Mouse (Mus musculus): ENCODE measurements around the gene Dynll2. TPM values are rescaled to one million over a fixed set of nuclear protein-coding genes. Genes with fewer than 3 reads are reported as not detected.
"Not testable (repeated sequence)": the region's sequence is repeated elsewhere in the genome, so short reads cannot be mapped to it uniquely, and the experiment has no call there.

Gene Dynll2
- polyA plus RNA-seq, 1 experiment from 2014 or later: 66.8 TPM

DNA sequence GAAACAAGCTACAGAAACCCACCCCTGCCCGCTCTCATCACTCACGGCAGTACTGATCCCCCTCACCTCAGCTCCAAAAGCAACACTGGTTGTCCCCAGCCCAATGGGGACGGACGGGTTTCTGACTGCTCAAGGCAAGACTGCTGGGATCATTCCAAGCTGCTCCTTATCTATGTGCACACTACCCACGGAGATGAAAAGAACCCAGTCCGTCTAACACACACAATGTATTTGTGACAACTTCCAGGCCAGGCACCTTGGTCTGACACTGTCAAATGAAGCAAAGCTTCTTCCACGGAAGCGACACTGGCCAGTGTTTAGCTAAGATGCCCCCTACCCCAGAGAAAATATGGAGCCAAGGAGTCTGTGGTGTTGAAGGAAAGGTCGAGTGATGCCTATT, 1.7 kb downstream of the Dynll2 start:
- 17% methylated on average over 9 of the region's 9 CpGs for whole genome bisulfite sequencing

DNA sequence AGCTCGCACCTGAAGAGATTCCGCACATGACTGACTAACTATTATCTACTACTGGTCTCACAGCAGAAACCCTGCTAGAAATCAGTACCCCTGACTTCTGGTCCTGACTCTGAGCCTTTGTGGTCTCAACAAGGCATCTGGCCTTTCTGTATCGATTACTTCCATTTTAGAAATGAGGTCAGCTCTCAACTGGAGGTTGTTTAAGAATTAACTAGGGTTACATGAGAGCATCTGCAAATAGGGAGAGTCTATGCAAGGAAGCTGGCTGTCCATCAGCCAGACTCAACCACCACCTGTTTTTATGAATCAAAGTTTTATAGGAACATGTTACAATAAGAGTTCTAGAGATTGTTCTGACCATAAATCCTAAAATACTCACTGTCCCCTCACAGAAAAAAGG, 2.8 kb downstream of the Dynll2 start:
- 66% methylated on average over 3 of the region's 3 CpGs for WGBS
- Histone ChIP-seq H3K36me3 (peaks cover 41% of the 10 kb centered on the region), H3K9me3 (no peaks in the 10 kb centered on the region), H3K4me3 (peak overlapping the region; percentile 98), H3K4me2 (peak overlapping the region; percentile 90), H3K4me1 (replicated peaks) (peaks cover 55% of the 10 kb centered on the region), H3K27ac (replicated peaks) (no peak overlapping the region), H3K27me3 (no peaks in the 10 kb centered on the region), H3K9ac (no peak overlapping the region)
- no peak for ATAC-seq (ENCODE audit: low FRiP score, low read depth)

More for the DNA sequence above, 1.7 kb downstream of the Dynll2 start:
- peak overlapping the region; percentile 98 for H3K4me3 ChIP-seq
- H3K9me3 ChIP-seq: no peaks in the 10 kb centered on the region
- H3K27ac ChIP-seq (replicated peaks): no peak overlapping the region; the same call in none of the 2 replicates
- ATAC-seq (ENCODE audit: low FRiP score, low read depth): no peak
- H3K27me3 ChIP-seq: no peaks in the 10 kb centered on the region
- H3K9ac ChIP-seq: peak overlapping the region; percentile 99
- H3K36me3 ChIP-seq: peaks cover 30% of the 10 kb centered on the region
- peak overlapping the region; percentile 90 for H3K4me2 ChIP-seq
- peaks cover 55% of the 10 kb centered on the region for H3K4me1 ChIP-seq (replicated peaks)

DNA sequence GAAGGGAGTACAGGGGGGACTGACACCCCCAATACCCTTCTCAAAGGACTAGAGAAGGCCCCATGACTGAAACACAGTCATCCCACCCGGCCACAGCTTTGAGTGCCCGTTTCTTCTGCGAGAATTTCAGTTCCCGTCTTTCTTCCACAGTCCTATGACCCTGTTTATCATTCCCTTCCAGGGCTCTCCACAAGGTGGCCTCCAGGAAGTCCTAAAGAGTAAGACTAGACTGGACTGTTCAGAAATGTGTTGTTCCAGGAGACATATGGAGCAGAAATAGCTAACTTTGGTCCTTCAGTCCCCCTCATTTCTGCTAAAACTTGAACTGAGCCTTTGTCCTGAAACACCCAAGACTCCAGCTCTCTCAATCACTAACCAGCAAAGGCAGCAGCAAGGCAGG, 8.4 kb downstream of the Dynll2 start:
- H3K9ac ChIP-seq: no peak overlapping the region
- no peaks in the 10 kb centered on the region for H3K27me3 ChIP-seq
- H3K4me2 ChIP-seq: no peak overlapping the region
- peaks cover 59% of the 10 kb centered on the region for H3K36me3 ChIP-seq
- H3K4me3 ChIP-seq: no peak overlapping the region
- no peak for ATAC-seq (ENCODE audit: low FRiP score, low read depth)
- no peaks in the 10 kb centered on the region for H3K9me3 ChIP-seq
- 85% methylated on average over 4 of the region's 4 CpGs for WGBS
- H3K4me1 ChIP-seq (replicated peaks): peaks cover 29% of the 10 kb centered on the region
- no peak overlapping the region for H3K27ac ChIP-seq (replicated peaks)

DNA sequence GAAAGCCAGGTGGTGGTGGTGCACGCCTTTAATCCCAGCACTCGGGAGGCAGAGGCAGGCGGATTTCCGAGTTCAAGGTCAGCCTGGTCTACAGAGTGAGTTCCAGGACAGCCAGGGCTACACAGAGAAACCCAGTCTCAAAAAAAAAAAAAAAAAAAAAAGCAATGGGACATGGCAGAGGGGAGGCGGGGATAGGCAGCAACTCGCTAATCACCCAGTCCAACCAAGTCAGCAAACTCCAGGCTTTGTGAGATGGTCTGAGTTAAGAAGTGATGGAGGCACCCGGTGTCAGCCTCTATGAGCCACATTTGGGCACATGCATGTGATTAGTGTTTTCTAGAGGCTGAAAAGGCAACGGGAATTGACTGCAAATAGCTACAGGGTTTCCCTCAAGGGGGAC, 10.3 kb downstream of the Dynll2 start:
- ATAC-seq (ENCODE audit: low FRiP score, low read depth); H3K4me3 ChIP-seq; H3K4me2 ChIP-seq; H3K9me3 ChIP-seq; H3K9ac ChIP-seq; H3K27ac ChIP-seq (replicated peaks); H3K27me3 ChIP-seq: not testable (repeated sequence)
- Histone ChIP-seq H3K36me3 (peaks cover 42% of the 10 kb centered on the region), H3K4me1 (replicated peaks) (peaks cover 14% of the 10 kb centered on the region)
- 83% methylated on average over 8 of the region's 8 CpGs for WGBS

DNA sequence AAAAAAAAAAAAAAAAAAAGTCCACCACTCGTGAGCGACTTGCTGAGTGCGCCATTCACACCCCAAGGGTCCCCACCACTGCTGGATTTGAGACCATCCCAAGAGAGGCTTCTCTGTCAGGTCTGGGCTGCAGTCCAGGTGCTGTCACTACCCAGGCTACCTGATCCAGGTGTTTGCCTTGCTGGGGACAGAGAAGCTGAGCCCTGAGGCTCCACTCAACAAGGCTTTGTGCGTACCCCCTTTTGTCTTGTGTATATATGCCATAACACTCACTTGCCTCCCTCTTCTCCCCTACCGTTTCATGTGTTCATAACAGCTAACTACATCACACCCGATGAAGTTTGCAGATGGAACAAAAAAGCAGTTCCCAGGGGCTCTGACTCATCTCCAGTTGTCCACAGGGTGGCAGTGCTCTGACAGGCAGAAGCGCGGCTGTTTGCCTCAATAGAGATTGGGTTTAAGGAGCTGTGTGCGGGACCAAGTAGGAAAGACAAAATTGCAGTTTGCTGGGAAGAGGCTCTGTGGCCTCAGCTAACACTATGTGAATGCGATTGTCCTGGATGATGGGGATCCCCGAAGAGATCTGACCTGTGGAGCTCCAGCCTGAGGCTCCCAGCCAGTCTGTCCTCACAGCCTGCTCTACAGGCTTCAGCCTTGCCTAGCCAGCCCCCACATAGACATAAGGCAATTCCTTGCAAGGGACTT, 12.7 kb downstream of the Dynll2 start:
- Histone ChIP-seq H3K36me3 (peaks cover 19% of the 10 kb centered on the region), H3K4me3 (no peak overlapping the region), H3K27me3 (no peaks in the 10 kb centered on the region), H3K9ac (no peak overlapping the region; the same call in 1 of the 2 replicates), H3K4me2 (no peak overlapping the region), H3K4me1 (replicated peaks) (peaks cover 3% of the 10 kb centered on the region), H3K9me3 (no peaks in the 10 kb centered on the region), H3K27ac (replicated peaks) (no peak overlapping the region)
- ATAC-seq (ENCODE audit: low FRiP score, low read depth): 0 out of 2 replicates have a peak, but pooled peaks have one; percentile 48
- WGBS: 15% methylated on average over 11 of the region's 11 CpGs

DNA sequence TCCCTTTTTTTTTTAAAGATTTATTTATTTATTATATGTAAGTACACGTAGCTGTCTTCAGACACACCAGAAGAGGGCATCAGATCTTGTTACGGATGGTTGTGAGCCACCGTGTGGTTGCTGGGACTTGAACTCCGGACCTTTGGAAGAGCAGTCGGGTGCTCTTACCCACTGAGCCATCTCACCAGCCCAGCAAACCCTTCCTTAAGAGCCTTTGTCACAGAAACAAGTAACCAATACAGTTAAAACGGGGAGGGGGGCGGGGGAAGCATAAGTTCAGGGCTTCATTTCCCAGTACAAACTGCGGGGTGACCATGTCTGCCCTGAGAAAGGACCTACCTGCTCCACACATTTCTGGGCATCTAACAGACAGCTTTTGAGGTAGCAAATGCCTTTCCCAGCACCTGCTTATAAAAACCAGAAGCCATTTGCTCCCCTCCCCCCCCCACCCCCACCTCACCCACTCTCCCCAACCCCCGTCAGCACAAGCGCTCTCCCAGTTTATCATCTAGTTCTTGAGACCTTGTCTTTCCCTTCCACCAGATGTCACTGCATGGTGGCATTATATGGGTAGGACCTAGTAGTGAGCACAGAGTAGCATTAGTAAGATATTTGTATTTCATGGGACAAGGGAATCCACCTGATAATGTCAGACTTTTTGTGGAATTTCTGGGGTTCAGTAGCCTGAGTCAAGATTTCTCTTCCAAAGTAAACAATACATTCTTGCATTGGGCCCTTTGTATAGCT, 13.6 kb downstream of the Dynll2 start:
- peak; percentile 35; the same call in 1 of the 2 replicates for ATAC-seq (ENCODE audit: low FRiP score, low read depth)
- Histone ChIP-seq H3K4me3 (no peak overlapping the region), H3K4me2 (no peak overlapping the region), H3K9ac (no peak overlapping the region), H3K36me3 (peaks cover 10% of the 10 kb centered on the region), H3K9me3 (no peaks in the 10 kb centered on the region), H3K4me1 (replicated peaks) (peaks cover 3% of the 10 kb centered on the region), H3K27ac (replicated peaks) (no peak overlapping the region), H3K27me3 (no peaks in the 10 kb centered on the region)
- WGBS: 56% methylated on average over 10 of the region's 10 CpGs

DNA sequence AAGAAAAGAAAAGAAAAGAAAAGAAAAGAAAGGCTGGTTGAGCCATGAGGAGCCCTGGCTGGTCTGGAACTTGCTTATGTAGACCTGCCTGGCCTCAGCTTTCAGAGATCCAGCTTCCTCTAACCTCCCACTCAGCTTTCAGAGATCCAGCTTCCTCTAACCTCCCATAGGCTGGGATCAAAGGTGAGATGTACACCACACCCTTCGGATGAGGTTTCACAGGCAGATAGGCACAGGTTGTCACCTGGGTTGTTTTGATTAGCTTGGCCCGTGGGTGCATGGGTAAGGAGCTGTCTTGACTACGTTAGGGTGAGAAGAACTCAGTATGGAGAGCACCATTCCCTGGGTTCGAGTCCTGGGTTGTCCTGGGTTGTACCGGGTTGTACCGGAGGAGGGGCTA, 14.5 kb downstream of the Dynll2 start:
- Histone ChIP-seq H3K9ac (no peak overlapping the region), H3K4me2 (no peak overlapping the region), H3K4me1 (replicated peaks) (peaks cover 6% of the 10 kb centered on the region), H3K4me3 (no peak overlapping the region), H3K27me3 (no peaks in the 10 kb centered on the region), H3K27ac (replicated peaks) (no peak overlapping the region), H3K36me3 (peaks cover under 1% of the 10 kb centered on the region; the same call in 1 of the 2 replicates), H3K9me3 (no peaks in the 10 kb centered on the region)
- ATAC-seq (ENCODE audit: low FRiP score, low read depth): no peak
- 85% methylated on average over 6 of the region's 6 CpGs for WGBS

DNA sequence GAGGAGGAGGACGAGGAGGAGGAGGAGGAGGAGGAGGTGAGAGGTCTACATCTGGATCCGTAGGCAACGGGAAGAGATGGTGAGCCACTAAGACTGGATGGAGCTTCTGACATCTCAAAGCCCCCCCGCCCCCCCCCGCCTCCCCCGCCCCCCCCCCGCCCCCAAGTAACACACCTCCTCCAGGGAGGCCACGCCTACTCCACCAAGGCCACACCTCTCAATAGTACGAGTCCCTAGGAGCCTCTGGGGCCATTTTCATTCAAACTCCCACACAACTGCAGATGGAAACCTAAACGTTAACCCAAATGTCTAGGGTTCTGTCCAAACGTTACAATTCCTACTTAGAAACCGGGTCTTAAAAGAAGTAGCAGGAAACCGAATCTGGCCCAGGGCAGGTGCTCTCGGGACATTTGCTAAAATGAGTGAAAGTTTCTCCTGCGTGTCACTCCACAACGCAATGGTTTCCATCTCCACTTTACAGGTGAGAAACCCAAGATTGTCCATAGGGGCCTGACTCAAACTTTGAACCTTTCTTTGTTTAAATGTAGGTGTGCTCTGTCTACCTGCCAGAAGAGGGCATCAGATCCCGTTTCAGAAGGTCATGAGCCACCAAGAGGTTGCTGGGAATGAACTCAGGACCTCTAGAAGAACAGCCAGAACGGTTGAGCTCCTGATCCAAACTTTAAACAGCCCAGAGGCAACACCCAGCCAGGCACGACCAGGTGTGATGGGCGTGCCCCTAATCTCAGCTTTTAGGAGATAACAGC, 18.8 kb downstream of the Dynll2 start:
- H3K4me2 ChIP-seq: peak overlapping the region; percentile 54; the same call in 1 of the 2 replicates
- WGBS: 21% methylated on average over 17 of the region's 20 CpGs

DNA sequence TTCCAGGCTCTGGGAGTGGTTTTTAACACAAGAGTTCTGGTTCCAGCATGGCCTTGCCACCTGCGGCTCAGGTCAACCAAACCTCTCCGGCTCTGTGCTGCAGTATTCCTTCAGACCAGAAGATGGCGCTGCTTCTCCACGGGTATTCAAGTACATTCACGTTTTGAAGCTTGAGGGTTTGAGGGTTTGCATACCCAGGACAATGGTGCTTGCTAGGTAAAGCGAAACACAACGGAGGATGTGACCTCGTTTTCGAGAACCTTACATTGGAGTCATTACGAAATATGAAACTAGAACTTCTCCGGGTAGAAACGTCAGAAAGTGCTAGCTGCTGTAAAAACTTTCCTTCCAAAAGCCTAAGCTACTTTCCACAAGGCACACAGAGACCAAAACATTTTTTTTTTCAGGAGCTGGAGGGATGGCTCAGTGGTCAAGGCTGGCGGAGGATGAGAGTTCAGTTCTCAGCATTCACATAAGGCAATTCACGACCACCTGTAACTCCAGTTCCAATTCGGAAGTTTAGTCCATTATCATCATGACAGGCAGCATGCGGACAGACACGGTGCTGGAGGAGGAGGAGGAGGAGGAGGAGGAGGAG, 19.5 kb downstream of the Dynll2 start:
- Histone ChIP-seq H3K4me2 (peak overlapping the region; percentile 54), H3K9ac (no peak overlapping the region), H3K4me3 (peak overlapping the region; percentile 20), H3K27me3 (no peaks in the 10 kb centered on the region), H3K4me1 (replicated peaks) (peaks cover 8% of the 10 kb centered on the region), H3K36me3 (no peaks in the 10 kb centered on the region), H3K9me3 (no peaks in the 10 kb centered on the region), H3K27ac (replicated peaks) (no peak overlapping the region)
- 2% methylated on average over 17 of the region's 17 CpGs for WGBS
- ATAC-seq (ENCODE audit: low FRiP score, low read depth): peak; percentile 65; the same call in 1 of the 2 replicates

More for the DNA sequence above, 18.8 kb downstream of the Dynll2 start:
- Histone ChIP-seq H3K9ac (no peak overlapping the region), H3K27ac (replicated peaks) (no peak overlapping the region), H3K4me1 (replicated peaks) (peaks cover 8% of the 10 kb centered on the region), H3K9me3 (no peaks in the 10 kb centered on the region), H3K4me3 (no peak overlapping the region), H3K36me3 (no peaks in the 10 kb centered on the region), H3K27me3 (no peaks in the 10 kb centered on the region)
- no peak for ATAC-seq (ENCODE audit: low FRiP score, low read depth)

DNA sequence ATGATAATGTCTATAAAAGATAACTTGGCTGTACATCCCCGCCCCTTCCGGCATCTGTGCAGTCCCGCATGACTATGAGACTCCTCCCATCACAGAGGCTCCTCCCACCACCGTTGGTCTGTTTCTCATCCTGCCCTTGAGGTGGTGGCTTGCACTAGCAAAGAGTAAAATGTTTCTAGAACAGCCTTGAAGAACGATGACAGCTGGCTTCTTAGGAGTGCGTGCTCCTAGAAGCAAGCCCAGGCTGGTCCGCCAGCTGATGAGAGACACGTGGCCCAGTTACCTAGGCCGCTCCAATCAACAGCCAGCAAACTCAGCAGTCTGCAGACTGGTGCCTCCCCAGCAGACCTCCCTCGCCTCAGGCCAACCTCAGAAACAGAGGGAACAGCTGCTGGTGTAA, 21.1 kb downstream of the Dynll2 start:
- H3K27me3 ChIP-seq: no peaks in the 10 kb centered on the region
- H3K36me3 ChIP-seq: no peaks in the 10 kb centered on the region
- H3K4me2 ChIP-seq: no peak overlapping the region
- no peak overlapping the region for H3K9ac ChIP-seq
- ATAC-seq (ENCODE audit: low FRiP score, low read depth): peak; percentile 65; the same call in 1 of the 2 replicates
- H3K27ac ChIP-seq (replicated peaks): no peak overlapping the region
- H3K9me3 ChIP-seq: no peaks in the 10 kb centered on the region
- WGBS: 42% methylated on average over 10 of the region's 10 CpGs
- no peak overlapping the region for H3K4me3 ChIP-seq
- peaks cover 8% of the 10 kb centered on the region for H3K4me1 ChIP-seq (replicated peaks)

DNA sequence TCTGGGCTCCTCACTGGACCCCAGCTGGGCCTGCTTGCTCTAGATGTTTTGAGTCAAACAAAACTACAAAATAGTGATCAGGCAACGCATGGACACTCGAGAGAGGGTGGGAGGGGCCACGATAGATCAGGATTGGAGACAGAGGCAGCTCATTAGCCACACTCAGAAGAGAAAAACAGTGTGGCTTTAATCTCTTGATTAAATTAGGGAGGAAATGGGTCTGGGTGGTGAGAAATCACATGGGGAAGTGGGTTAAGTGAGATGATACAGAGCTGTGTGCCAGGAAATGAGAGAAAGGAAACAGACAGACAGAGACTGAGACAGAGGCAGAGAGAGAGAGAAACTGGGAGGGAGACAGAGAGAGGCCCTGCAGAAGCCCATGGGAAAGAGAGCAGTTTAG, 22.0 kb downstream of the Dynll2 start:
- Histone ChIP-seq H3K36me3 (no peaks in the 10 kb centered on the region), H3K4me3 (no peak overlapping the region), H3K9me3 (no peaks in the 10 kb centered on the region), H3K9ac (no peak overlapping the region), H3K4me1 (replicated peaks) (peaks cover 8% of the 10 kb centered on the region), H3K27me3 (no peaks in the 10 kb centered on the region), H3K4me2 (no peak overlapping the region), H3K27ac (replicated peaks) (no peak overlapping the region)
- 55% methylated on average over 3 of the region's 3 CpGs for WGBS
- ATAC-seq (ENCODE audit: low FRiP score, low read depth): no peak; the same call in 1 of the 2 replicates

Measured in hindbrain, embryonic 15.5 days (tissue).